Mouse (Mus musculus) WW6 (cell line): ENCODE results near the gene Rps6ka2.
"Not testable (repeated sequence)": the region's sequence is repeated elsewhere in the genome, so short reads cannot be mapped to it uniquely, and the experiment has no call there.

Source experiments
- DNase-seq: peaks from one replicate; pipeline ENCODE4 v3.0.0-alpha.2; 2013; ENCODE audit warnings: low read depth, low spot score

The Rps6ka2 gene

GRCm38 (mm10) chr17:7169627-7170303 lies at the start of gene Rps6ka2:
Gene Rps6ka2 (plus strand): TSS chr17:7170115.
- DNase-seq, result peak; percentile 96

DNA sequence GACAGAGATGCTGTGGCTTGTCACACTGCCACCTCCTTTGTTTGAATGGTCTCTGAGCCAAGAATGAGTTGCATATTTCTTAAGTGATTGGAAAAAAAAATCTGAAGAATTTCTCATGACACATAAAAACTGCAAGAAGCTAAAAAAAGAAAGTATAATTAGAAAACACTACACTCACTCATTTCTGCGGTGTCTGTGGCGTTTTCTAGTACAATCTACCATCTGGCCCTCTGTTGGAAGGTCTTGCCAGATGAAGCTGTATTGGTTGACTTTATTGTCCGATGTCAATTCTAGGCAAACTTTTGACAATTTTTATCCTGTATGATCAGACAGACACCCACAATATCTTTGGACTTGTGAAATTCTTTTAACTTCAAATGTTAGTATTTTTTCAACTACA lies 49.1 kb upstream of the Rps6ka2 start:
- DNase-seq, result not testable (repeated sequence)

GRCm38 (mm10) chr17:7122554-7122953 lies 47.4 kb upstream of the Rps6ka2 start:
- not testable (repeated sequence) for DNase-seq

DNA sequence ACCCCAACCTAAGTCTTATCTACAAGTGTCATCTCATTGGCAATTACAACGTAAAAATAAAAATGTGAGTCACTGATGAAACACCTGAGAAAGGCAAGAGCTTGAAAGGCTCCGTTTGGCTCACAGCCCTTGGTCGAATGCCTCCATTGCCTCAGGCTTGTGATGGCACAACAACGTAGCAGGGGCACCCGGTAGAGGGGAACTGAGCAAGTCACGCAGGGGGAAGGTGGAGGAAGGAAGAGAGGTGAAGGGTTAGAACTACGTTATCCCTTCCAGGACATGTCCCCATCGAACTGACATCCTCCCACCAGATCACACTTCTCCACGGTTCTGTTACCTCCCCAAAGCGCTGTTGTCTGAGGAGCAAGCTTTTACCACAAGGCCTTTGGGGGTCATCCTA lies 43.4 kb upstream of the Rps6ka2 start:
- not testable (repeated sequence) for DNase-seq

GRCm38 (mm10) chr17:7134002-7134401 lies 35.9 kb upstream of the Rps6ka2 start:
- DNase-seq, result not testable (repeated sequence)

GRCm38 (mm10) chr17:7135277-7135676 lies 34.6 kb upstream of the Rps6ka2 start:
- not testable (repeated sequence) for DNase-seq

- DNase-seq, result no peak
Measured at GRCm38 (mm10) chr17:7138186-7138925, 31.6 kb upstream of the Rps6ka2 start.

DNA sequence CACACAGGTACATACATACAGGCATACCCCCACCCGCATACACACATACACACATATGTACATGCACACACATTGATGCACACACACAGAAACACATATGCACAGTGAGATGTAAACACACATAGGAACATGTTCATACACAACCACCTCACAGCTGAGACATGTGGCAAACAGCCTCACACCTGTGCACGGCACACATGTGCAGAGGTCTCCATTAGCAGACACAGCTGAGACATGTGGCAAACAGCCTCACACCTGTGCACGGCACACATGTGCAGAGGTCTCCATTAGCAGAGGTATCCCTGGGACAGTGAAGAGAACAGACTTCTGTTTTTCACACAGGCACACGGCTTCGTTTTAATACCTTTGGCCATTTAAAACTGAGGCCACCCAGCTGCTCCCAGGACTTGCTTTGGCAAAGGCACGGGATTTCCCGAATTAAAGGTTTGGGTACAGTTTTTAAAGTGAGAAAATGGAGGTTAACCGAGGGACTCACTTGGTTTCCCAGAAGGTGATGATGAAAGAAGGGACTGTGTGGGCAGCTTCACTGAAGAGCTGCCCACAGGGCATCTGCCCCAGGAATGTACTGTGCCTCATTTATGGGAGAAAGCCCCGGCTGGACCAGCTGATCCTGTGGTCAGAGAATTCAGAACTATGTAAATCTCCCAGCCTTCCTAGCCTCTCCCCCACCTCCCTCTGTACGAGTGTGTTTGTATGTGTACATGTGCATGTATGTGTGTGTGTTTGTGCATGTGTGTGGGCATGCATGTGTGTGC lies 29.3 kb upstream of the Rps6ka2 start:
- DNase-seq, result no peak

DNA sequence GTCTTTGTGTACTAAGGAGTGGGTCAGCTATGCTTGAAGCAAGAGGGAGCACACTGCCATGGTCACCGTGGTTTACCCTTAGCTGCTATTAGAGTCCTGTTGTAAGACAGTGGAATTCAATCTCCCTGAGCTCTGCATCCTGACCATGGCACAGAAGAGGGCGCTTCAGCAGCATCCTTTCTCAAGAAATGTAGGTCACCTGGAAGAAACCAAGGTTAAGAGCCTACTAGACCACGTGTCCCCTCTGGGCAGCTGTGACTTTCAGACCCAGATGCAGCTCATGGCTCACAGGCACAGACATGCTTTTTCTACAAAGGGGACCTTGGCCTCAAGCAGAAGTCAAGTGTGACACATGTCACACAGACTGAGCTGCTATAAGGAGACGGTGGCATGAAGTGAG lies 27.5 kb upstream of the Rps6ka2 start:
- DNase-seq, result no peak

DNA sequence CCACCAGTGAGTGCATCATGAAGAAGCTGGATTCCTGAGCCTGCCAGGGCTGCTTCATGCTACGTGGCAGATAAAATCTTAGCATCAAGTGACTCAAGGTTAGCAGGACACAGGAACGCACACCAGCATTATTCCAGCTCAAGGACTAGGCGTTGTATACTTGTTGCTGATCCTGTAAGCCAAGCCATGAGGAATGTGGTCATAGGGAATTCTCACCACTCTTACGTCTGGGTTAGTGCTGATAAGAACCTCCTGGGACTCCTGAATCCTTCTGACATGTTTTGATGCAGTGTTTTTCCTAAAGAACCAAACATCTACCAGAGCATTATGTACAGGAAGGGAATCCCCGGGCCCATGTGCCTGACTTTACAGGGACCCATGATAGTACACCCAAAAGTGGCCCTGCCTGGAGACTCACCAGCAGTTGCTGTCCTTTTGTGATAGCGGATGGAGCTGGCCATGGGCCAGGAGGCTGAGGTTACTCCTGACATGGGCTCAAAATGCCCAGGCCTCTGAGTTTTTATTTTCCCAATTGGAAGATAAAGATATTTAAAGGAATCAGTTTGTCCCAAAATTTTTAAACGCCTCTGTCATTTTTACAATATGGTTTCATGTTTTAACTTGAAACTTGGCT lies 25.9 kb upstream of the Rps6ka2 start:
- DNase-seq, result no peak

DNA sequence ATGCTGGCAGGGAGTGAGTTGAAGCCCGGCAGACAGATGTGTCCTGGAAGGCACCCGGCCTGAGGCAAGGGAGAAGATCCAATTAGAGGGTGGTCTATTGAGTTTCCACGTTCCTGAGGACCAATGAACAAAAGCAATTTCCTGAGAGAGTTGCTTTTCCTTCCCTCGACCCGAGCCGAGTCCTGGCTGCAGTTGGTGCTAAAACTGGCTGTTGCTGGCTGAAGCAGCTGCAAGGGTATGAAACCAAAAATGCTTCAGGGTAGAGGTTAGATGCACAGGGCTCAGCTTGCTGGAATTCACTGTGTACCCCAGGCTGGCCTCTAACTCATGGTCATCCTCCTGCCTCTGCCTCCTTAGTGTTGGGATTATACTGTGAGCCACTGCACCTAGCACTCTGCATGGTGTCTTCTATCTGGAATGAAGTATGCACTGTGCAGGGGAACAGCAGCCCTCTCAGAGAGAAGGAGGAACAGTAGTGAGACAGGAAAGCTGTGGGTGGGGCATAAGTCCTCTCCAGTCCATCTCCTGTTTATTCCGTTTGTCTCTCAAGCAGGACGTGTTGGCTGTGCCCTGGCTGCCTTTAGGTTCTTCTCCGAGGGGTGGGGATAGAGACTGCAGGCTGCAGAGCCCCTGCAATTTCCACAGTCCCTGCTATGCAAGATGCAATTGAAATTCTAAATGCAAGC lies 24.4 kb upstream of the Rps6ka2 start:
- no peak for DNase-seq

- DNase-seq, result no peak
Measured at GRCm38 (mm10) chr17:7146479-7146878, 23.4 kb upstream of the Rps6ka2 start.

DNA sequence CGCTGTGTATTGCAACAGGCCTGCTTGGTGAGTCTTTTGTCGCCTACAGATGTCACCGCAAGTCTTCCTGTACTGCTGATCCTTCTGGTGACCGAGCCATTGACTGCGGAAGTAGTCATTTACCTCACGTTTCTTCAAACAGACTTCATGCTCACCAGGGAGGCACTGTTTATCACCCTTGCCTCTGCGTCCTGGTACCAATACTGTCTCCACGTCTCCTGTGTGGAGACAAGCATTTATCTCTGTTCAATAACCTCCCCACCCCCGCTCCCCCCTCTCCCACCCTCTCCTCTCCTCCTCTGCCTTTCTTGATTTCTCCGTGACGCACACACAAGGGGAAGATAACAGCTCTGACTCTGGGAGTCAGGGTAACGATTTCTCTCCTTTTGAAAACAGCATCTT lies 22.0 kb upstream of the Rps6ka2 start:
- DNase-seq, result no peak

GRCm38 (mm10) chr17:7149328-7150195 lies 20.4 kb upstream of the Rps6ka2 start:
- DNase-seq, result no peak

DNA sequence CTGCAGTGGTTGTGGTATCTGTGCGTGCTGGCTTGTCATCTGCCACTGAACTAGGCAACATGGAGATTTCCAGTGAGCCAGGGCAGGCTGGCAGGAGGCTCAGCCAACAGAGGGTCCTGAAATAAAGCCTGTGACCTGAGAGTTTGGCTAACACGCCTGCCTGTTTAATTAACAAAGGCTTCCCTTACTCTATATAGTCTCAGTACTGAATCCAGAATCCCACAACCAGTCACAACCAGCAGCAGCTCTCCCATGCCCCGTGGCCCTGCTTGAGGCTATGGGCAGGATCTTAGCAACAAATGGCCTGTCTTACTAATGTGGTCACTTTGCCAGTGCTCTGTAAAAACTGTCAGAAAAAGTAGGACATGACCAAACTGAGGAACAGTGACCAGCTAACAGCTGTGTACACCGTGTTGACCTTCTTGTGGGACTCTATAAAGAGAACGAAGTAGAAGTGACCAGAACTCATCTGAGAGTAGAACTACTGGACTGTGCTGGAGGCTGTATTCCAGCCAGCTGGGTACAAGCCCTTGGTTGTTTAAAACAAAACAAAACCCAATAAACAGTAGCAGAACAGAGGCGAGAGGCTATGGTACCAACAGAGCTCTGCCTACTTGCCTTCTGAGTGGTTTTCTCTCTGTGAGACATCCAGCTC lies 18.3 kb upstream of the Rps6ka2 start:
- no peak for DNase-seq

DNA sequence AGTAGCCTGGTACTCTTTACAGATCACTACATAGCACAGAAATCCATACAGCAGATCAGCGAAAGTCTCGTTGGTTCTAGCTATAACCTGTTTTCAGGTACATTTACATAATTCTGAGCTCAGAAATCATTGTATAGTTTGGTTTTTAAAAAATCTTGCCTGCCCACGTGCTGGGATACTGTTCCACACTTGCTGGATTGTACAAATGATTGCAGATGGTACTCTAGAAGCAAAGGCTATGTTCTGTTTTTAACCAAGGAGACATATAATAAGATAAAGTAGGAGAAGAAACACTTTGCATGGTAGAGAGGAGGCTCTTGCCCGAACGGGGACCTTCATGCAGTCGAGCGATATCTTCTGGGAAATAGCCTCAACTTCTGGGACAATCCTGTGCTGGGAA lies 17.3 kb upstream of the Rps6ka2 start:
- DNase-seq, result no peak

DNA sequence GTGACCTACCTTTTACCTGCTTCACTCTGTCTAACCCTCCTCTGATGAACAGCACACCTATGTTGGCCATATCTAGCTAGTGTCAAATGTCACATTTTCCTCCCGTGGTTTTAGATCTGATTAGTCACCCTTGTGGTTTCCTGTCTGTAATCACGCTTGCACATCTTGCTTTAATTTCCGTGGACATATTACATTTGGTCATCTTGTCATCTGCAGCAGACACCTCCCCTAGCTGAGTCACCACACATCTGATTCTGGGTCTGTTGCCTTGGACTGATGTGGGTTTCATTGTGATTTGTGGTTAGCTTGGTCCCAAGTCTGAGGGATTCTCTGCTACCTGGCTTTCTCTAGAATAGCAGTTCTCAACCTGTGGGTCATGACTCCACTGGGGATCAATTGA lies 6.0 kb upstream of the Rps6ka2 start:
- no peak for DNase-seq

- DNase-seq, result no peak
Measured at GRCm38 (mm10) chr17:7165524-7165923, 4.4 kb upstream of the Rps6ka2 start.

GRCm38 (mm10) chr17:7168961-7169626 lies 821 bp upstream of the Rps6ka2 start:
- no peak for DNase-seq
